Mouse (Mus musculus) heart, embryonic 16.5 days (tissue): ENCODE data around the gene Sox5. TPM values are rescaled to one million over a fixed set of nuclear protein-coding genes. Genes with fewer than 3 reads are reported as not detected.

Source experiments
- ATAC-seq: fragments of 200-750 bp; cut with Nextera tagmentation; replicated peaks from 2 replicates; pipeline ENCODE4 v1.8.0; 2017; ENCODE audit warnings: moderate number of reproducible peaks; ENCODE audit not compliant: insufficient read depth, low FRiP score; ENCODE audit errors: extremely low read depth
- H3K27ac ChIP-seq: fragments of 300-500 bp; sonication (generic); 2 replicates; pipeline ENCODE4 v1.5.1; 2014; ENCODE audit warnings: mild to moderate bottlenecking, low read length, control low read depth, moderate library complexity
- H3K27me3 ChIP-seq: fragments of 300-500 bp; sonication (generic); 2 replicates; pipeline ENCODE4 v1.6.1; 2014; ENCODE audit warnings: low read length, mixed read lengths; ENCODE audit not compliant: control insufficient read depth, insufficient read depth
- H3K36me3 ChIP-seq: fragments of 300-500 bp; sonication (generic); 2 replicates; pipeline ENCODE4 v1.6.1; 2014; ENCODE audit not compliant: control insufficient read depth, insufficient read depth
- H3K4me1 ChIP-seq: fragments of 300-500 bp; sonication (generic); 2 replicates; pipeline ENCODE4 v1.6.1; 2014; ENCODE audit warnings: low read length, mixed read lengths; ENCODE audit not compliant: control insufficient read depth, insufficient read depth
- H3K4me2 ChIP-seq: fragments of 300-500 bp; sonication (generic); 2 replicates; pipeline ENCODE4 v1.6.1; 2014; ENCODE audit warnings: low read depth, mild to moderate bottlenecking, control low read depth, low read length
- H3K4me3 ChIP-seq: fragments of 300-500 bp; sonication (generic); 2 replicates; pipeline ENCODE4 v1.5.1; 2014; ENCODE audit warnings: mild to moderate bottlenecking, control low read depth, low read length
- H3K9ac ChIP-seq: fragments of 300-500 bp; sonication (generic); 2 replicates; pipeline ENCODE4 v1.6.1; 2014; ENCODE audit warnings: low read length, control low read depth
- H3K9me3 ChIP-seq: fragments of 300-500 bp; sonication (generic); replicated peaks from 2 replicates; pipeline ENCODE4 v1.6.1; 2016; ENCODE audit warnings: low read length; ENCODE audit not compliant: control insufficient read depth
- WGBS: fragments of 180-500 bp; shearing (Covaris S2); extraction: QIAGEN DNeasy Blood & Tissue Kit; methylation state at CpG from one replicate; pipeline ENCODE4 v1.1.7; 2014; 5-methylcytosine and 5-hydroxymethylcytosine counted together
- polyA plus RNA-seq: library from polyadenylated mRNA; unstranded; fragments of >200 nt; fragmentation: Nextera tagmentation; extraction: Ambion mirVana; gene quantifications from 2 replicates; pipeline ENCODE4 v1.2.1, GENCODE M21; 2015

The Sox5 gene
- polyA plus RNA-seq, 1 experiment from 2014 or later = 8.8 TPM

GRCm38 (mm10) chr6:144265004-144265403, 516.8 kb downstream of the Sox5 start:
- WGBS = 65% methylated on average over 7 of the region's 7 CpGs
- no peaks in the 10 kb centered on the region for H3K9me3 ChIP-seq
- H3K27me3 ChIP-seq = no peaks in the 10 kb centered on the region
- no peak overlapping the region for H3K4me2 ChIP-seq
- no peak overlapping the region for H3K27ac ChIP-seq
- H3K4me3 ChIP-seq = no peak overlapping the region
- no peak for ATAC-seq
- no peaks in the 10 kb centered on the region for H3K4me1 ChIP-seq
- H3K9ac ChIP-seq = no peak overlapping the region
- no peaks in the 10 kb centered on the region for H3K36me3 ChIP-seq

GRCm38 (mm10) chr6:144264320-144264915, 517.4 kb downstream of the Sox5 start:
- ATAC-seq = no peak

GRCm38 (mm10) chr6:144256500-144256899, 525.3 kb downstream of the Sox5 start:
- H3K4me1 ChIP-seq = peaks cover 3% of the 10 kb centered on the region; the same call in 1 of the 2 replicates
- H3K27ac ChIP-seq = no peak overlapping the region
- H3K4me3 ChIP-seq = no peak overlapping the region
- no peak overlapping the region for H3K9ac ChIP-seq
- H3K27me3 ChIP-seq = no peaks in the 10 kb centered on the region
- H3K9me3 ChIP-seq = no peaks in the 10 kb centered on the region
- no peak overlapping the region for H3K4me2 ChIP-seq
- no peak for ATAC-seq
- WGBS = 47% methylated on average over 8 of the region's 8 CpGs
- no peaks in the 10 kb centered on the region for H3K36me3 ChIP-seq

More at GRCm38 (mm10) chr6:144264320-144264915, 517.4 kb downstream of the Sox5 start:
- H3K4me1 ChIP-seq = no peaks in the 10 kb centered on the region
- H3K4me2 ChIP-seq = no peak overlapping the region
- no peak overlapping the region for H3K27ac ChIP-seq
- WGBS = 50% methylated on average over 16 of the region's 16 CpGs
- no peak overlapping the region for H3K9ac ChIP-seq
- no peak overlapping the region for H3K4me3 ChIP-seq
- H3K27me3 ChIP-seq = no peaks in the 10 kb centered on the region
- no peaks in the 10 kb centered on the region for H3K9me3 ChIP-seq
- no peaks in the 10 kb centered on the region for H3K36me3 ChIP-seq

GRCm38 (mm10) chr6:144252191-144252718, 529.5 kb downstream of the Sox5 start:
- H3K27me3 ChIP-seq = no peaks in the 10 kb centered on the region
- peaks cover 3% of the 10 kb centered on the region; the same call in 1 of the 2 replicates for H3K4me1 ChIP-seq
- H3K9ac ChIP-seq = no peak overlapping the region
- no peak for ATAC-seq
- H3K27ac ChIP-seq = no peak overlapping the region
- 80% methylated on average over 7 of the region's 7 CpGs for WGBS
- no peaks in the 10 kb centered on the region for H3K36me3 ChIP-seq
- no peak overlapping the region for H3K4me2 ChIP-seq
- H3K9me3 ChIP-seq = no peaks in the 10 kb centered on the region
- H3K4me3 ChIP-seq = no peak overlapping the region

- Histone ChIP-seq H3K9ac (no peak overlapping the region), H3K4me1 (peaks cover 2% of the 10 kb centered on the region; the same call in 1 of the 2 replicates), H3K9me3 (no peaks in the 10 kb centered on the region), H3K27me3 (no peaks in the 10 kb centered on the region), H3K36me3 (no peaks in the 10 kb centered on the region), H3K4me3 (no peak overlapping the region), H3K27ac (no peak overlapping the region), H3K4me2 (no peak overlapping the region)
- 71% methylated on average over 18 of the region's 18 CpGs for WGBS
- no peak for ATAC-seq
Observed at GRCm38 (mm10) chr6:144251222-144252170, 530.3 kb downstream of the Sox5 start.

GRCm38 (mm10) chr6:144250625-144251181, 531.1 kb downstream of the Sox5 start:
- Histone ChIP-seq H3K9me3 (no peaks in the 10 kb centered on the region), H3K4me1 (no peaks in the 10 kb centered on the region), H3K27ac (no peak overlapping the region), H3K27me3 (no peaks in the 10 kb centered on the region), H3K9ac (no peak overlapping the region), H3K36me3 (no peaks in the 10 kb centered on the region), H3K4me3 (no peak overlapping the region), H3K4me2 (no peak overlapping the region)
- ATAC-seq = no peak
- WGBS = 50% methylated on average over 6 of the region's 6 CpGs

GRCm38 (mm10) chr6:144236581-144236980, 545.2 kb downstream of the Sox5 start:
- Histone ChIP-seq H3K9me3 (no peaks in the 10 kb centered on the region), H3K27ac (no peak overlapping the region), H3K4me3 (no peak overlapping the region), H3K27me3 (no peaks in the 10 kb centered on the region), H3K9ac (no peak overlapping the region), H3K36me3 (no peaks in the 10 kb centered on the region), H3K4me1 (no peaks in the 10 kb centered on the region), H3K4me2 (no peak overlapping the region)
- 80% methylated on average over 11 of the region's 11 CpGs for WGBS
- no peak for ATAC-seq

- H3K4me2 ChIP-seq = no peak overlapping the region
- H3K4me3 ChIP-seq = no peak overlapping the region
- H3K9ac ChIP-seq = no peak overlapping the region
- H3K27me3 ChIP-seq = peaks cover 6% of the 10 kb centered on the region; the same call in 1 of the 2 replicates
- H3K4me1 ChIP-seq = peaks cover 5% of the 10 kb centered on the region; the same call in 1 of the 2 replicates
- no peaks in the 10 kb centered on the region for H3K36me3 ChIP-seq
- H3K9me3 ChIP-seq = no peaks in the 10 kb centered on the region
- no peak overlapping the region for H3K27ac ChIP-seq
- WGBS = 51% methylated on average over 8 of the region's 8 CpGs
- no peak for ATAC-seq
Observed at GRCm38 (mm10) chr6:144203970-144204369, 577.8 kb downstream of the Sox5 start.
